Mouse (Mus musculus): Measurements from ENCODE around the gene Nfyb. TPM values are rescaled to one million over a fixed set of nuclear protein-coding genes. Genes with fewer than 3 reads are reported as not detected.

The Nfyb gene
- polyA plus RNA-seq, 1 experiment from 2014 or later = 61.1 TPM

- Histone ChIP-seq H3K4me3 (no peak overlapping the region), H3K4me1 (peaks cover 14% of the 10 kb centered on the region), H3K9me3 (replicated peaks) (no peaks in the 10 kb centered on the region), H3K27me3 (ENCODE audit: low read depth, poor library complexity, severe bottlenecking) (no peaks in the 10 kb centered on the region), H3K36me3 (no peaks in the 10 kb centered on the region), H3K27ac (replicated peaks) (no peak overlapping the region)
- no peak for DNase-seq (ENCODE audit: low spot score)
- WGBS = 73% methylated on average over 2 of the region's 2 CpGs
Observed at GRCm38 (mm10) chr10:82777075-82777474, 13.1 kb upstream of the Nfyb start.

DNA sequence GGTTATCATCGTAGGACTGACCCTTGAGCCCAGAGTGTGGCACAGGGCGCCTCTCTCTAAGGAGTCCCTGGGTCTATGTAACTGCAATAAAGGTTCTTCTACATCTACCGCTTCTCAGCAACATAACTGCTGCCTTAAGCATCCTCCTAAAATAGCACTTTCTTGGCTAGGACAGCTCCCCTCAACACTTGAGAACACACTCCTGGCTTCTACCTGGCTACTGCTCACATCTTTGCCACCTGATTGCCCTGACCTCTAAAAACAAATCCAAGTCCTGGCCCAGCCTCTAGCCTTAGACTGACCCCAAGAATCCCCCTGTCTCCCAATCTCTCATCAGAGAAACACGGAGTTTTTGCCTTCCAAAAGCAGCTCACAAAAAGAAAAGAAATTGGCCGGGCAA is 10.9 kb upstream of the Nfyb start:
- WGBS = 91% methylated on average over 5 of the region's 5 CpGs
- no peaks in the 10 kb centered on the region for H3K9me3 ChIP-seq (replicated peaks)
- H3K36me3 ChIP-seq = no peaks in the 10 kb centered on the region
- peaks cover 14% of the 10 kb centered on the region for H3K4me1 ChIP-seq
- no peaks in the 10 kb centered on the region for H3K27me3 ChIP-seq (ENCODE audit: low read depth, poor library complexity, severe bottlenecking)
- H3K27ac ChIP-seq (replicated peaks) = no peak overlapping the region
- no peak for DNase-seq (ENCODE audit: low spot score)
- no peak overlapping the region for H3K4me3 ChIP-seq

- DNase-seq (ENCODE audit: low spot score) = no peak
- Histone ChIP-seq H3K4me3 (no peak overlapping the region), H3K9me3 (replicated peaks) (no peaks in the 10 kb centered on the region), H3K27ac (replicated peaks) (no peak overlapping the region), H3K4me1 (0 out of 2 replicates have a peak, but pooled peaks cover 6% of the 10 kb centered on the region), H3K36me3 (no peaks in the 10 kb centered on the region), H3K27me3 (ENCODE audit: low read depth, poor library complexity, severe bottlenecking) (no peaks in the 10 kb centered on the region)
- 78% methylated on average over 9 of the region's 9 CpGs for WGBS
Observed at GRCm38 (mm10) chr10:82771595-82772170, 7.7 kb upstream of the Nfyb start.

- no peak overlapping the region for H3K27ac ChIP-seq (replicated peaks)
- no peak for DNase-seq (ENCODE audit: low spot score)
- no peak overlapping the region for H3K4me3 ChIP-seq
- no peaks in the 10 kb centered on the region for H3K36me3 ChIP-seq
- H3K9me3 ChIP-seq (replicated peaks) = no peaks in the 10 kb centered on the region
- 0 out of 2 replicates have a peak, but pooled peaks cover 6% of the 10 kb centered on the region for H3K4me1 ChIP-seq
- WGBS = 87% methylated on average over 2 of the region's 2 CpGs
- H3K27me3 ChIP-seq (ENCODE audit: low read depth, poor library complexity, severe bottlenecking) = no peaks in the 10 kb centered on the region
Observed at GRCm38 (mm10) chr10:82770713-82771112, 6.8 kb upstream of the Nfyb start.

GRCm38 (mm10) chr10:82768901-82769300 is 5.0 kb upstream of the Nfyb start:
- no peaks in the 10 kb centered on the region for H3K9me3 ChIP-seq (replicated peaks)
- no peaks in the 10 kb centered on the region for H3K36me3 ChIP-seq
- 19% methylated on average over 9 of the region's 9 CpGs for WGBS
- no peaks in the 10 kb centered on the region; the same call in 1 of the 2 replicates for H3K27me3 ChIP-seq (ENCODE audit: low read depth, poor library complexity, severe bottlenecking)
- peaks cover 13% of the 10 kb centered on the region for H3K4me1 ChIP-seq
- DNase-seq (ENCODE audit: low spot score) = no peak
- H3K4me3 ChIP-seq = no peak overlapping the region
- H3K27ac ChIP-seq (replicated peaks) = no peak overlapping the region

DNA sequence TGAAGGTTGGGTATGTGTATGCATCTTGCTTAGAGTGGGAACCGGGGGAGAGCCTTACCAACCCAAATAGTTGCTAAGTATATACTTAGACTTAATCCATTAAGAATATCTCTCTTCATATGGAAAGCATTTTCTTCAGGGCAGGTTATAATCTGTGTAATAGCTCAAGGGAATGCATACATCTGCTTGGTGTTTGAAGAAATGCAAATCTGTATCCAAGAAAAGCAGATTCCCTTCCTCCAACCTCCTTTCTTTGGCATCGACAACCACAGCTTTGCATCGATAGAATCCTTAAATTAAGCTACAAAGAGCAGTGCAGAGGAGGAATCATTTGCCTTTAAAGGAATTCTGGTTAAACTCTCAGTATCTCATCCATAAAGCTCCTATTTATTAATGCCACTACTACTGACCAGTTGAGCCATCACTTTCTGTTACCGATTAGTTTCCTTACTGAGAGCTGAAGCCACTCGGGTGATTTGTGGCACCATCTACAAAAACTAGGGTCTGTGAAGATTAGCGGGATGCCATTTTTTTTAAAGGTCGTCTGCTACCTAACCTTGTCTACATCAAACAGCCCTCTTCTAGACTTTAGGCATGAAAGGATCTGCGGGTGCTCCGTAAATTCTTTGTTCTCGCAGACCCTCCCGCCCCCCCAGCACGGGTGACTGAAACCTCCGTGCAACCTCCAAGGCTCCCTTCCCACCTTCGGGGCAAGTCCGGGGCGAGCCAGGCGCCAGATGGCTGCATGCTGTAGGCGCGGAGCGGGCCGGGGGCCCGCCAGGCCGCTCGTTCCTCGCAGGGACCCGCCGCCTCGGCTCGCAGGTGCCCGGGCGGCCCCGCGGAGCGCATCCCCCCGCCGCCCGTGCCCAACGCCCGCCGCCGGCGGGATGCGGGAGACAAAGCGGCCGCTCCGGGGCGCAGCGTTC is 925 bp downstream of the Nfyb start:
- WGBS = under 1% methylated on average over 48 of the region's 48 CpGs
- Histone ChIP-seq H3K27me3 (ENCODE audit: low read depth, poor library complexity, severe bottlenecking) (no peaks in the 10 kb centered on the region; the same call in 1 of the 2 replicates), H3K9me3 (replicated peaks) (no peaks in the 10 kb centered on the region), H3K27ac (replicated peaks) (peak overlapping the region; percentile 100), H3K36me3 (peaks cover 37% of the 10 kb centered on the region), H3K4me3 (peak overlapping the region; percentile 96), H3K4me1 (peaks cover 45% of the 10 kb centered on the region)
- DNase-seq (ENCODE audit: low spot score) = peak; percentile 69

DNA sequence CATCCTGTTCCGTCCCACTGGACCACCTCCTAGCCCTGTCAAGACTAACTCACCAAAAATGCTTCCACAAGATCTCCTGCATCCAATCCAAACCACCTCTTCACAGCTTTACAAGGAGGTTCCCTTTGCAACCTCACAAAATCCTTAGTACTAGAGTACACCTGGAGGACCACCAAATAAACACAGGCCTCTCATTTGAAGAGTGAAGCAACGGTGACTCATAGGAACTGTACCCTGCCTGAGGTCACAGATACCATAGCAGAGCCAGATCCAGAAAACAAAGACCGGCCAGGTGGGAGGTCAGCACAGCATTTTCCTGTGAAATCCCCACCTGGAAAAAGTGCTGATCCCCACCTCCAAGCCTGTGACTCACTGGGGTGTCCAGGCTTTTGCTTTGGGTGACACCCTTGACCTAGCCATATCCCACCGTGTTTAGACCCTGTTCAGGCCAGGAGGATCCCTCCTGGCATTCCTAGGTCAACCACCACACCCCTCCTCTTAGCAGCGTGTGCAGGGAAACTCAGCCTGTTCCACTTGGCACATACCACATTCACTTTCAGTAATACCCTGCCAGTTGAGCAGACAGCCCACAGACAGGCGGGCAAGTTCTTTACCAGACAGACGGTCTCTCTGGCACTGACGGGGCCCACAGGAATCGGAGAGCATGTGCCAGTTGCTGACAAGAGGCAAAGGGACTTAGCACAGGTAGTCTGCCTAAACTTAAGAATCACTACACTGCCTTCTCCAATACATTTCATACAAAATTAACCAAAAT is 2.7 kb downstream of the Nfyb start:
- Histone ChIP-seq H3K4me3 (peak overlapping the region; percentile 96; the same call in 1 of the 2 replicates), H3K4me1 (peaks cover 47% of the 10 kb centered on the region), H3K9me3 (replicated peaks) (no peaks in the 10 kb centered on the region), H3K36me3 (peaks cover 54% of the 10 kb centered on the region), H3K27me3 (ENCODE audit: low read depth, poor library complexity, severe bottlenecking) (no peaks in the 10 kb centered on the region; the same call in 1 of the 2 replicates), H3K27ac (replicated peaks) (no peak overlapping the region)
- no peak for DNase-seq (ENCODE audit: low spot score)
- 92% methylated on average over 9 of the region's 9 CpGs for WGBS

GRCm38 (mm10) chr10:82759706-82760105 is 4.2 kb downstream of the Nfyb start:
- WGBS = 95% methylated on average over 5 of the region's 5 CpGs
- no peaks in the 10 kb centered on the region for H3K9me3 ChIP-seq (replicated peaks)
- no peak for DNase-seq (ENCODE audit: low spot score)
- H3K36me3 ChIP-seq = peaks cover 70% of the 10 kb centered on the region
- peaks cover 47% of the 10 kb centered on the region for H3K4me1 ChIP-seq
- H3K27me3 ChIP-seq (ENCODE audit: low read depth, poor library complexity, severe bottlenecking) = no peaks in the 10 kb centered on the region
- no peak overlapping the region for H3K4me3 ChIP-seq
- H3K27ac ChIP-seq (replicated peaks) = no peak overlapping the region

GRCm38 (mm10) chr10:82758878-82759277 is 5.1 kb downstream of the Nfyb start:
- H3K36me3 ChIP-seq = peaks cover 78% of the 10 kb centered on the region
- H3K9me3 ChIP-seq (replicated peaks) = no peaks in the 10 kb centered on the region
- no peak overlapping the region for H3K27ac ChIP-seq (replicated peaks)
- no peak overlapping the region for H3K4me3 ChIP-seq
- DNase-seq (ENCODE audit: low spot score) = no peak
- no peaks in the 10 kb centered on the region for H3K27me3 ChIP-seq (ENCODE audit: low read depth, poor library complexity, severe bottlenecking)
- 98% methylated on average over 3 of the region's 3 CpGs for WGBS
- H3K4me1 ChIP-seq = peaks cover 40% of the 10 kb centered on the region

- WGBS = 83% methylated on average over 6 of the region's 6 CpGs
- peaks cover 83% of the 10 kb centered on the region for H3K36me3 ChIP-seq
- H3K4me3 ChIP-seq = no peak overlapping the region
- H3K9me3 ChIP-seq (replicated peaks) = no peaks in the 10 kb centered on the region
- H3K27me3 ChIP-seq (ENCODE audit: low read depth, poor library complexity, severe bottlenecking) = no peaks in the 10 kb centered on the region
- H3K27ac ChIP-seq (replicated peaks) = no peak overlapping the region
- no peak for DNase-seq (ENCODE audit: low spot score)
- peaks cover 40% of the 10 kb centered on the region for H3K4me1 ChIP-seq
Observed at GRCm38 (mm10) chr10:82758368-82758767, 5.6 kb downstream of the Nfyb start.

- Histone ChIP-seq H3K27ac (replicated peaks) (no peak overlapping the region), H3K27me3 (ENCODE audit: low read depth, poor library complexity, severe bottlenecking) (no peaks in the 10 kb centered on the region), H3K36me3 (peaks cover 93% of the 10 kb centered on the region), H3K4me1 (peaks cover 37% of the 10 kb centered on the region), H3K9me3 (replicated peaks) (no peaks in the 10 kb centered on the region), H3K4me3 (no peak overlapping the region)
- 93% methylated on average over 9 of the region's 9 CpGs for WGBS
- DNase-seq (ENCODE audit: low spot score) = no peak
Observed at GRCm38 (mm10) chr10:82757341-82757740, 6.6 kb downstream of the Nfyb start.

GRCm38 (mm10) chr10:82756466-82756865 is 7.5 kb downstream of the Nfyb start:
- Histone ChIP-seq H3K4me3 (no peak overlapping the region), H3K36me3 (peaks cover 100% of the 10 kb centered on the region), H3K27me3 (ENCODE audit: low read depth, poor library complexity, severe bottlenecking) (no peaks in the 10 kb centered on the region), H3K27ac (replicated peaks) (no peak overlapping the region), H3K4me1 (peaks cover 28% of the 10 kb centered on the region), H3K9me3 (replicated peaks) (no peaks in the 10 kb centered on the region)
- DNase-seq (ENCODE audit: low spot score) = no peak
- WGBS = 94% methylated on average over 9 of the region's 9 CpGs

Measured in midbrain, embryonic 10.5 days (tissue).